Mouse (Mus musculus): ENCODE results near the gene Flcn.

- TF ChIP-seq CTCF (IDR thresholded peaks at IDR 0.05; ENCODE audit: borderline replicate concordance, insufficient read depth, low read length) (no peak), POLR2A (IDR thresholded peaks at IDR 0.05; ENCODE audit: low read depth, low read length) (no peak)
These were observed 40.1 kb downstream of the Flcn start for GRCm38 (mm10) chr11:59769738-59770137.
